Mouse (Mus musculus) liver, adult 2 months (tissue): ENCODE measurements around the gene Atp6v0c. TPM values are rescaled to one million over a fixed set of nuclear protein-coding genes. Genes with fewer than 3 reads are reported as not detected.

Source experiments
- DNase-seq: peaks from one replicate; pipeline ENCODE4 v3.0.0-alpha.2; 2011; ENCODE audit warnings: low read depth, low spot score; ENCODE audit errors: extremely low read depth
- H3K27ac ChIP-seq: fragments of 200-500 bp; replicated peaks from 2 replicates; pipeline ENCODE4 v1.5.1; 2012; ENCODE audit warnings: low read depth, mild to moderate bottlenecking, control low read depth, inconsistent platforms, low read length; ENCODE audit not compliant: insufficient read depth
- H3K27me3 ChIP-seq: fragments of 200-500 bp; 2 replicates; pipeline ENCODE4 v1.6.1; 2012; ENCODE audit warnings: mild to moderate bottlenecking, moderate library complexity, low read length, inconsistent platforms; ENCODE audit not compliant: control insufficient read depth, insufficient read depth
- H3K36me3 ChIP-seq: fragments of 200-500 bp; 2 replicates; pipeline ENCODE4 v1.6.1; 2012; ENCODE audit warnings: low read length, inconsistent platforms; ENCODE audit not compliant: control insufficient read depth, insufficient read depth
- H3K4me1 ChIP-seq: fragments of 200-500 bp; 2 replicates; pipeline ENCODE4 v1.6.1; 2011; ENCODE audit warnings: low read length; ENCODE audit not compliant: control insufficient read depth, insufficient read depth
- H3K4me3 ChIP-seq: fragments of 200-500 bp; 2 replicates; pipeline ENCODE4 v1.5.1; 2011; ENCODE audit warnings: low read depth, mild to moderate bottlenecking, control low read depth, low read length, moderate library complexity; ENCODE audit not compliant: insufficient read depth
- H3K79me2 ChIP-seq: fragments of 200-500 bp; 2 replicates; pipeline ENCODE4 v1.6.1; 2012; ENCODE audit warnings: inconsistent platforms, mild to moderate bottlenecking, low read length, moderate library complexity; ENCODE audit not compliant: control insufficient read depth, insufficient read depth
- H3K9ac ChIP-seq: fragments of 200-500 bp; 2 replicates; pipeline ENCODE4 v1.6.1; 2012; ENCODE audit warnings: low read depth, mild to moderate bottlenecking, control low read depth, inconsistent platforms, low read length
- CTCF ChIP-seq: fragments of 200-500 bp; IDR thresholded peaks from 2 replicates; pipeline ENCODE4 v1.5.1; 2011; ENCODE audit warnings: low read depth, low read length, control low read depth
- POLR2A ChIP-seq: fragments of 200-500 bp; IDR thresholded peaks from 2 replicates; pipeline ENCODE4 v1.6.1; 2011; ENCODE audit warnings: low read length, control low read depth; ENCODE audit not compliant: insufficient read depth; ENCODE audit errors: extremely low read depth
- WGBS: fragments of 180-500 bp; shearing (Covaris S2); methylation state at CpG from one replicate; pipeline ENCODE4 v1.1.7; 2018; 5-methylcytosine and 5-hydroxymethylcytosine counted together
- polyA plus RNA-seq: library from polyadenylated mRNA; depleted of rRNA; stranded (reverse); fragments of >200 nt; gene quantifications from 2 replicates; pipeline ENCODE4 v1.2.3, GENCODE M21; 2012
- total RNA-seq: library from RNA; depleted of rRNA; stranded (reverse); fragments of >200 nt; gene quantifications from 2 replicates; pipeline ENCODE4 v1.2.3, GENCODE M21; 2014

Atp6v0c gene
- total and polyA plus RNA-seq, 2 experiments = 40.0 to 644 TPM

GRCm38 (mm10) chr17:24167891-24168505, 1.5 kb downstream of the Atp6v0c start:
- peak overlapping the region; percentile 95; the same call in 1 of the 2 replicates for H3K27ac ChIP-seq
- TF ChIP-seq POLR2A (no peak), CTCF (no peak)
- H3K4me3 ChIP-seq = peak overlapping the region; percentile 72
- H3K79me2 ChIP-seq = peaks cover 14% of the 10 kb centered on the region
- H3K36me3 ChIP-seq = peaks cover 8% of the 10 kb centered on the region; the same call in 1 of the 2 replicates
- peak overlapping the region; percentile 87 for H3K9ac ChIP-seq
- H3K27me3 ChIP-seq = no peaks in the 10 kb centered on the region
- WGBS = 36% methylated on average over 7 of the region's 7 CpGs
- no peak for DNase-seq
- peaks cover 17% of the 10 kb centered on the region for H3K4me1 ChIP-seq

- H3K4me3 ChIP-seq = no peak overlapping the region
- no peak overlapping the region for H3K27ac ChIP-seq
- no peak for TF ChIP-seq CTCF
- no peak for TF ChIP-seq POLR2A
- 56% methylated on average over 6 of the region's 6 CpGs for WGBS
- H3K4me1 ChIP-seq = peaks cover 23% of the 10 kb centered on the region
- H3K27me3 ChIP-seq = no peaks in the 10 kb centered on the region
- peaks cover 14% of the 10 kb centered on the region for H3K79me2 ChIP-seq
- peaks cover 8% of the 10 kb centered on the region; the same call in 1 of the 2 replicates for H3K36me3 ChIP-seq
- DNase-seq = no peak
- no peak overlapping the region for H3K9ac ChIP-seq
Observed at GRCm38 (mm10) chr17:24167120-24167519, 2.4 kb downstream of the Atp6v0c start.

GRCm38 (mm10) chr17:24164566-24165259, 4.8 kb downstream of the Atp6v0c start:
- H3K27me3 ChIP-seq = no peaks in the 10 kb centered on the region
- H3K36me3 ChIP-seq = peaks cover 8% of the 10 kb centered on the region; the same call in 1 of the 2 replicates
- no peak overlapping the region for H3K4me3 ChIP-seq
- 0 out of 2 replicates have a peak overlapping the region, but pooled peaks have one; percentile 16 for H3K27ac ChIP-seq
- DNase-seq = peak; percentile 44
- WGBS = 63% methylated on average over 11 of the region's 11 CpGs
- peaks cover 14% of the 10 kb centered on the region for H3K79me2 ChIP-seq
- peaks cover 18% of the 10 kb centered on the region for H3K4me1 ChIP-seq
- H3K9ac ChIP-seq = no peak overlapping the region
- TF ChIP-seq CTCF = no peak
- TF ChIP-seq POLR2A = no peak

- WGBS = under 1% methylated on average over 47 of the region's 47 CpGs
- TF ChIP-seq CTCF (no peak), POLR2A (0 out of 2 replicates have a peak, but pooled peaks have one; percentile 16)
- Histone ChIP-seq H3K27me3 (no peaks in the 10 kb centered on the region), H3K4me1 (peaks cover 18% of the 10 kb centered on the region), H3K36me3 (peaks cover 8% of the 10 kb centered on the region; the same call in 1 of the 2 replicates), H3K79me2 (peaks cover 6% of the 10 kb centered on the region), H3K9ac (peak within 1 kb of the TSS; percentile 75), H3K4me3 (peak within 1 kb of the TSS; percentile 64), H3K27ac (peak within 1 kb of the TSS; percentile 45)
- peak; percentile 87 for DNase-seq
Observed at GRCm38 (mm10) chr17:24163176-24163962, 6.1 kb downstream of the Atp6v0c start, which contains the start of gene Amdhd2. Gene Amdhd2, minus strand, starts transcription at chr17:24163766.

- Histone ChIP-seq H3K79me2 (peaks cover under 1% of the 10 kb centered on the region; the same call in 1 of the 2 replicates), H3K27ac (peak overlapping the region; percentile 45), H3K36me3 (peaks cover 7% of the 10 kb centered on the region; the same call in 1 of the 2 replicates), H3K4me1 (peaks cover 14% of the 10 kb centered on the region), H3K4me3 (peak overlapping the region; percentile 64), H3K27me3 (no peaks in the 10 kb centered on the region), H3K9ac (peak overlapping the region; percentile 75)
- TF ChIP-seq CTCF = no peak
- TF ChIP-seq POLR2A = no peak
- DNase-seq = peak; percentile 84
- WGBS = 6% methylated on average over 17 of the region's 17 CpGs
Observed at GRCm38 (mm10) chr17:24162584-24163175, 6.8 kb downstream of the Atp6v0c start.
